Mouse (Mus musculus) embryonic stem cell, embryonic (primary cell): ENCODE results near the gene Mark2.

Experiments used
- CTCF ChIA-PET, 4 experiments: fragments of 300-600 bp in 2 of 4; fragments of 350-600 bp in 2 of 4; sonication (Branson Sonifier 250); formaldehyde crosslinking; loops; one replicate each; lab custom pipeline; 2022; ENCODE audit warnings: inconsistent platforms in 2 of 4; lab: Charles Lee
- POLR2A ChIA-PET, 4 experiments: fragments of 300-600 bp in 2 of 4; fragments of 350-600 bp in 2 of 4; sonication (Branson Sonifier 250); formaldehyde crosslinking; loops; one replicate each; lab custom pipeline; 2022; ENCODE audit warnings: antibody characterized with exemption in 4 of 4, inconsistent platforms in 1 of 4; lab: Charles Lee

Gene Mark2

GRCm38 (mm10) chr19:7269290-7270044 lies 72.2 kb downstream of the Mark2 start:
- ChIA-PET CTCF (interaction anchor here (0.5 to 4.4 kb wide), 32 partner anchors 8 to 212 kb away, joined by 3 to 17 read pairs (median 4); partner anchors contain the start of genes Mark2 (in 2 of the 4), Naa40 (in 2 of the 4), 2700081O15Rik (in 1 of the 4) and Cox8a (in 1 of the 4)), POLR2A (interaction anchor here (0.6 to 15.9 kb wide), 75 partner anchors 8 to 1697 kb away, joined by 3 to 339 read pairs (median 4); partner anchors contain the start of genes Naa40 (in 3 of the 4), Cox8a (in 2 of the 4), Mark2 (in 2 of the 4) and Otub1 (in 2 of the 4))

- ChIA-PET CTCF (interaction anchor here (0.5 to 4.4 kb wide), 32 partner anchors 8 to 449 kb away, joined by 3 to 17 read pairs (median 4); partner anchors contain the start of genes Mark2 (in 2 of the 4), Naa40 (in 2 of the 4), 2700081O15Rik (in 1 of the 4) and Cox8a (in 1 of the 4)), POLR2A (interaction anchor here (0.6 to 15.9 kb wide), 67 partner anchors 8 to 1698 kb away, joined by 3 to 339 read pairs (median 4); partner anchors contain the start of genes Naa40 (in 3 of the 4), Cox8a (in 2 of the 4), Stip1 (in 2 of the 4) and 2700081O15Rik (in 1 of the 4))
Measured at GRCm38 (mm10) chr19:7268722-7269090, 73.0 kb downstream of the Mark2 start.

- POLR2A ChIA-PET = interaction anchor here (0.6 to 15.9 kb wide), 80 partner anchors 8 to 1518 kb away, joined by 3 to 339 read pairs (median 4); partner anchors contain the start of genes 2700081O15Rik (in 2 of the 4), Cox8a (in 2 of the 4), Naa40 (in 2 of the 4) and Otub1 (in 2 of the 4)
- CTCF ChIA-PET = interaction anchor here (0.6 to 4.4 kb wide), 31 partner anchors 11 to 1525 kb away, joined by 3 to 17 read pairs (median 4); partner anchors contain the start of genes 2700081O15Rik (in 1 of the 4), Cox8a (in 1 of the 4) and Otub1 (in 1 of the 4)
Measured at GRCm38 (mm10) chr19:7267781-7268721, 73.6 kb downstream of the Mark2 start.

GRCm38 (mm10) chr19:7267091-7267741 lies 74.4 kb downstream of the Mark2 start, which contains the start of gene Rcor2:
TSS of gene Rcor2 (plus strand) at chr19:7267325.
- CTCF ChIA-PET = interaction anchor here (0.6 to 4.0 kb wide), 15 partner anchors 9 to 169 kb away, joined by 3 to 36 read pairs (median 3); partner anchors contain the start of genes Mark2 (in 2 of the 4), 2700081O15Rik (in 1 of the 4) and Cox8a (in 1 of the 4)
- POLR2A ChIA-PET = interaction anchor here (0.6 to 15.9 kb wide), 54 partner anchors 7 to 1519 kb away, joined by 3 to 339 read pairs (median 7); partner anchors contain the start of genes 2700081O15Rik (in 2 of the 4), Mark2 (in 2 of the 4), Naa40 (in 2 of the 4) and Otub1 (in 2 of the 4)

- POLR2A ChIA-PET = interaction anchor here (0.6 to 15.9 kb wide), 82 partner anchors 8 to 1775 kb away, joined by 3 to 339 read pairs (median 5); partner anchors contain the start of genes Cox8a (in 3 of the 4), Naa40 (in 3 of the 4), 2700081O15Rik (in 2 of the 4) and Macrod1 (in 2 of the 4)
- CTCF ChIA-PET = interaction anchor here in 2 of 4 experiments (0.5 to 4.1 kb wide), 16 partner anchors 8 to 1452 kb away, joined by 3 to 36 read pairs (median 6); partner anchors contain the start of genes 2700081O15Rik (in 1 of the 2) and Mark2 (in 1 of the 2)
Measured at GRCm38 (mm10) chr19:7266421-7266831, 75.2 kb downstream of the Mark2 start.

GRCm38 (mm10) chr19:7265478-7266191 lies 76.0 kb downstream of the Mark2 start:
- CTCF ChIA-PET = interaction anchor here (0.5 to 4.1 kb wide), 34 partner anchors 7 to 286 kb away, joined by 3 to 36 read pairs (median 5); partner anchors contain the start of genes 2700081O15Rik (in 1 of the 4), Cox8a (in 1 of the 4) and Naa40 (in 1 of the 4)
- POLR2A ChIA-PET = interaction anchor here (0.6 to 15.9 kb wide), 127 partner anchors 8 to 1701 kb away, joined by 3 to 339 read pairs (median 4); partner anchors contain the start of genes Cox8a (in 3 of the 4), Naa40 (in 3 of the 4), 2700081O15Rik (in 2 of the 4) and Lgals12 (in 2 of the 4)

GRCm38 (mm10) chr19:7264766-7265331 lies 76.8 kb downstream of the Mark2 start:
- ChIA-PET POLR2A (interaction anchor here (0.6 to 15.9 kb wide), 108 partner anchors 7 to 1701 kb away, joined by 3 to 339 read pairs (median 5); partner anchors contain the start of genes Naa40 (in 3 of the 4), Cox8a (in 2 of the 4), Macrod1 (in 2 of the 4) and Mark2 (in 2 of the 4)), CTCF (interaction anchor here (0.5 to 4.1 kb wide), 55 partner anchors 9 to 323 kb away, joined by 3 to 36 read pairs (median 4); partner anchors contain the start of genes Mark2 (in 2 of the 4), Naa40 (in 2 of the 4), 2700081O15Rik (in 1 of the 4) and Bad (in 1 of the 4))

GRCm38 (mm10) chr19:7264088-7264765 lies 77.4 kb downstream of the Mark2 start:
- CTCF ChIA-PET = interaction anchor here (0.5 to 4.1 kb wide), 57 partner anchors 7 to 322 kb away, joined by 3 to 36 read pairs (median 4); partner anchors contain the start of genes Mark2 (in 3 of the 4), Naa40 (in 3 of the 4), Cox8a (in 2 of the 4) and Bad (in 1 of the 4)
- POLR2A ChIA-PET = interaction anchor here (0.6 to 15.9 kb wide), 65 partner anchors 10 to 901 kb away, joined by 3 to 339 read pairs (median 6); partner anchors contain the start of genes Cox8a (in 2 of the 4), Mark2 (in 2 of the 4), Naa40 (in 2 of the 4) and Otub1 (in 2 of the 4)

- ChIA-PET CTCF (interaction anchor here (0.6 to 4.1 kb wide), 20 partner anchors 8 to 196 kb away, joined by 3 to 32 read pairs (median 5); partner anchors contain the start of genes Naa40 (in 2 of the 4), Cox8a (in 1 of the 4) and Flrt1 (in 1 of the 4)), POLR2A (interaction anchor here (0.5 to 15.9 kb wide), 37 partner anchors 7 to 355 kb away, joined by 3 to 339 read pairs (median 5); partner anchors contain the start of genes Mark2 (in 2 of the 4), Naa40 (in 2 of the 4), 2700081O15Rik (in 1 of the 4) and Cox8a (in 1 of the 4))
Measured at GRCm38 (mm10) chr19:7262592-7262991, 79.1 kb downstream of the Mark2 start.

GRCm38 (mm10) chr19:7261964-7262363 lies 79.7 kb downstream of the Mark2 start:
- CTCF ChIA-PET = interaction anchor here in 2 of 4 experiments (1.0 to 2.7 kb wide), 6 partner anchors 12 to 70 kb away, joined by 3 to 13 read pairs (median 4); partner anchors contain the start of gene Cox8a (in 1 of the 2)
- POLR2A ChIA-PET = interaction anchor here (0.7 to 15.9 kb wide), 53 partner anchors 8 to 1461 kb away, joined by 3 to 339 read pairs (median 4); partner anchors contain the start of genes Cox8a (in 2 of the 4), Mark2 (in 2 of the 4), Naa40 (in 2 of the 4) and Otub1 (in 2 of the 4)

- ChIA-PET POLR2A (interaction anchor here (0.5 to 15.9 kb wide), 57 partner anchors 8 to 1462 kb away, joined by 3 to 339 read pairs (median 4); partner anchors contain the start of genes Mark2 (in 2 of the 4), Naa40 (in 2 of the 4), Otub1 (in 2 of the 4) and Slc3a2 (in 2 of the 4)), CTCF (interaction anchor here in 3 of 4 experiments (0.5 to 2.7 kb wide), 11 partner anchors 8 to 642 kb away, joined by 3 to 13 read pairs (median 4); partner anchors contain the start of gene Cox8a (in 1 of the 3))
Measured at GRCm38 (mm10) chr19:7261476-7261875, 80.2 kb downstream of the Mark2 start.

- CTCF ChIA-PET = interaction anchor here in 2 of 4 experiments (0.7 to 2.4 kb wide), 4 partner anchors 9 to 23 kb away, joined by 3 to 9 read pairs (median 6); partner anchors contain the start of gene Rcor2 (in 1 of the 2)
- POLR2A ChIA-PET = interaction anchor here in 3 of 4 experiments (0.5 to 15.9 kb wide), 18 partner anchors 7 to 266 kb away, joined by 3 to 339 read pairs (median 4); partner anchors contain the start of genes Naa40 (in 3 of the 3), Rcor2 (in 2 of the 3) and Cox8a (in 1 of the 3)
Measured at GRCm38 (mm10) chr19:7257881-7258280, 83.8 kb downstream of the Mark2 start.

- POLR2A ChIA-PET = interaction anchor here (0.6 to 15.7 kb wide), 29 partner anchors 9 to 206 kb away, joined by 3 to 307 read pairs (median 4); partner anchors contain the start of genes Cox8a (in 2 of the 4), Stip1 (in 2 of the 4), Otub1 (in 1 of the 4) and Rcor2 (in 1 of the 4)
- CTCF ChIA-PET = interaction anchor here in 2 of 4 experiments (1.0 to 1.8 kb wide), 3 partner anchors 11 to 20 kb away, joined by 3 to 9 read pairs (median 3); no protein-coding TSS in a partner anchor
Measured at GRCm38 (mm10) chr19:7246021-7246420, 95.6 kb downstream of the Mark2 start.
